Mouse (Mus musculus): ENCODE measurements around the gene Spo11. TPM values are rescaled to one million over a fixed set of nuclear protein-coding genes. Genes with fewer than 3 reads are reported as not detected.

The Spo11 gene
- polyA plus RNA-seq, 1 experiment from 2014 or later: 0.35 TPM

GRCm38 (mm10) chr2:173026688-173027131 is 49.2 kb downstream of the Spo11 start:
- Histone ChIP-seq H3K9me3 (no peaks in the 10 kb centered on the region), H3K27ac (peak overlapping the region; percentile 75), H3K27me3 (replicated peaks) (no peaks in the 10 kb centered on the region), H3K36me3 (peaks cover 9% of the 10 kb centered on the region; the same call in 1 of the 2 replicates), H3K4me2 (replicated peaks) (peak overlapping the region; percentile 41), H3K4me1 (replicated peaks) (peaks cover 59% of the 10 kb centered on the region), H3K4me3 (replicated peaks) (no peak overlapping the region), H3K9ac (peak overlapping the region; percentile 4; the same call in 1 of the 2 replicates)
- WGBS: 63% methylated on average over 3 of the region's 3 CpGs
- ATAC-seq: peak; percentile 57

- H3K4me2 ChIP-seq (replicated peaks): peak overlapping the region; percentile 41
- WGBS: 87% methylated on average over 6 of the region's 6 CpGs
- H3K27me3 ChIP-seq (replicated peaks): no peaks in the 10 kb centered on the region
- H3K36me3 ChIP-seq: peaks cover 12% of the 10 kb centered on the region; the same call in 1 of the 2 replicates
- no peak for ATAC-seq
- no peaks in the 10 kb centered on the region for H3K9me3 ChIP-seq
- H3K4me3 ChIP-seq (replicated peaks): no peak overlapping the region
- peak overlapping the region; percentile 75 for H3K27ac ChIP-seq
- peaks cover 59% of the 10 kb centered on the region for H3K4me1 ChIP-seq (replicated peaks)
- no peak overlapping the region for H3K9ac ChIP-seq
Measured at GRCm38 (mm10) chr2:173027169-173027823, 49.8 kb downstream of the Spo11 start.

- peaks cover 13% of the 10 kb centered on the region; the same call in 1 of the 2 replicates for H3K36me3 ChIP-seq
- no peak for ATAC-seq
- no peak overlapping the region for H3K9ac ChIP-seq
- no peak overlapping the region for H3K4me2 ChIP-seq (replicated peaks)
- no peaks in the 10 kb centered on the region for H3K9me3 ChIP-seq
- 71% methylated on average over 4 of the region's 4 CpGs for WGBS
- peaks cover 53% of the 10 kb centered on the region for H3K4me1 ChIP-seq (replicated peaks)
- no peak overlapping the region for H3K27ac ChIP-seq
- no peaks in the 10 kb centered on the region for H3K27me3 ChIP-seq (replicated peaks)
- no peak overlapping the region for H3K4me3 ChIP-seq (replicated peaks)
Measured at GRCm38 (mm10) chr2:173027824-173028495, 50.5 kb downstream of the Spo11 start.

- WGBS: 87% methylated on average over 3 of the region's 3 CpGs
- no peak for ATAC-seq
Measured at GRCm38 (mm10) chr2:173028508-173029031, 51.1 kb downstream of the Spo11 start.

GRCm38 (mm10) chr2:173030591-173031338 is 53.3 kb downstream of the Spo11 start:
- peaks cover 26% of the 10 kb centered on the region for H3K4me1 ChIP-seq (replicated peaks)
- H3K27me3 ChIP-seq (replicated peaks): no peaks in the 10 kb centered on the region
- peaks cover 27% of the 10 kb centered on the region; the same call in 1 of the 2 replicates for H3K36me3 ChIP-seq
- no peak overlapping the region for H3K4me2 ChIP-seq (replicated peaks)
- no peak for ATAC-seq
- H3K9me3 ChIP-seq: no peaks in the 10 kb centered on the region
- no peak overlapping the region for H3K9ac ChIP-seq
- H3K4me3 ChIP-seq (replicated peaks): no peak overlapping the region
- H3K27ac ChIP-seq: 0 out of 2 replicates have a peak overlapping the region, but pooled peaks have one; percentile 36
- 67% methylated on average over 12 of the region's 12 CpGs for WGBS

More at GRCm38 (mm10) chr2:173028508-173029031, 51.1 kb downstream of the Spo11 start:
- no peak overlapping the region for H3K27ac ChIP-seq
- no peak overlapping the region for H3K4me2 ChIP-seq (replicated peaks)
- peaks cover 20% of the 10 kb centered on the region; the same call in 1 of the 2 replicates for H3K36me3 ChIP-seq
- H3K4me3 ChIP-seq (replicated peaks): no peak overlapping the region
- H3K4me1 ChIP-seq (replicated peaks): peaks cover 47% of the 10 kb centered on the region
- H3K9me3 ChIP-seq: no peaks in the 10 kb centered on the region
- no peaks in the 10 kb centered on the region for H3K27me3 ChIP-seq (replicated peaks)
- H3K9ac ChIP-seq: no peak overlapping the region

GRCm38 (mm10) chr2:173033531-173033930 is 56.0 kb downstream of the Spo11 start:
- 0 out of 2 replicates have a peak overlapping the region, but pooled peaks have one; percentile 8 for H3K9ac ChIP-seq
- whole genome bisulfite sequencing: 94% methylated on average over 13 of the region's 13 CpGs

GRCm38 (mm10) chr2:173034998-173035397 is 57.5 kb downstream of the Spo11 start:
- H3K27ac ChIP-seq: no peak overlapping the region
- H3K4me1 ChIP-seq (replicated peaks): peaks cover 3% of the 10 kb centered on the region; the same call in 1 of the 2 replicates
- H3K4me2 ChIP-seq (replicated peaks): no peak overlapping the region
- peaks cover 24% of the 10 kb centered on the region; the same call in 1 of the 2 replicates for H3K36me3 ChIP-seq
- H3K9me3 ChIP-seq: no peaks in the 10 kb centered on the region
- WGBS: 36% methylated on average over 4 of the region's 4 CpGs
- H3K4me3 ChIP-seq (replicated peaks): no peak overlapping the region
- peak; percentile 50 for ATAC-seq
- no peaks in the 10 kb centered on the region for H3K27me3 ChIP-seq (replicated peaks)
- H3K9ac ChIP-seq: no peak overlapping the region

More at GRCm38 (mm10) chr2:173033531-173033930, 56.0 kb downstream of the Spo11 start:
- H3K4me1 ChIP-seq (replicated peaks): peaks cover 3% of the 10 kb centered on the region; the same call in 1 of the 2 replicates
- H3K27me3 ChIP-seq (replicated peaks): no peaks in the 10 kb centered on the region
- no peak for ATAC-seq
- no peak overlapping the region for H3K27ac ChIP-seq
- peaks cover 27% of the 10 kb centered on the region; the same call in 1 of the 2 replicates for H3K36me3 ChIP-seq
- H3K4me2 ChIP-seq (replicated peaks): no peak overlapping the region
- no peaks in the 10 kb centered on the region for H3K9me3 ChIP-seq
- no peak overlapping the region for H3K4me3 ChIP-seq (replicated peaks)

- ATAC-seq: no peak
- Histone ChIP-seq H3K4me2 (replicated peaks) (no peak overlapping the region), H3K27ac (no peak overlapping the region), H3K36me3 (peaks cover 19% of the 10 kb centered on the region; the same call in 1 of the 2 replicates), H3K9me3 (no peaks in the 10 kb centered on the region), H3K4me1 (replicated peaks) (no peaks in the 10 kb centered on the region; the same call in 1 of the 2 replicates), H3K4me3 (replicated peaks) (no peak overlapping the region), H3K27me3 (replicated peaks) (no peaks in the 10 kb centered on the region), H3K9ac (no peak overlapping the region)
- 92% methylated on average over 5 of the region's 5 CpGs for WGBS
Measured at GRCm38 (mm10) chr2:173035653-173036052, 58.2 kb downstream of the Spo11 start.

GRCm38 (mm10) chr2:173036055-173036454 is 58.6 kb downstream of the Spo11 start:
- no peaks in the 10 kb centered on the region for H3K9me3 ChIP-seq
- 87% methylated on average over 5 of the region's 5 CpGs for WGBS
- H3K4me1 ChIP-seq (replicated peaks): no peaks in the 10 kb centered on the region; the same call in 1 of the 2 replicates
- H3K36me3 ChIP-seq: peaks cover 19% of the 10 kb centered on the region; the same call in 1 of the 2 replicates
- H3K9ac ChIP-seq: no peak overlapping the region
- no peak overlapping the region for H3K27ac ChIP-seq
- no peak overlapping the region for H3K4me2 ChIP-seq (replicated peaks)
- no peaks in the 10 kb centered on the region for H3K27me3 ChIP-seq (replicated peaks)
- ATAC-seq: no peak
- no peak overlapping the region for H3K4me3 ChIP-seq (replicated peaks)

GRCm38 (mm10) chr2:173036611-173037010 is 59.1 kb downstream of the Spo11 start:
- Histone ChIP-seq H3K4me1 (replicated peaks) (no peaks in the 10 kb centered on the region; the same call in 1 of the 2 replicates), H3K9me3 (no peaks in the 10 kb centered on the region), H3K9ac (no peak overlapping the region), H3K4me3 (replicated peaks) (no peak overlapping the region), H3K36me3 (peaks cover 18% of the 10 kb centered on the region; the same call in 1 of the 2 replicates), H3K27ac (no peak overlapping the region), H3K4me2 (replicated peaks) (no peak overlapping the region), H3K27me3 (replicated peaks) (no peaks in the 10 kb centered on the region)
- 61% methylated on average over 4 of the region's 4 CpGs for WGBS
- ATAC-seq: no peak

GRCm38 (mm10) chr2:173037347-173037746 is 59.8 kb downstream of the Spo11 start:
- no peak overlapping the region for H3K4me2 ChIP-seq (replicated peaks)
- H3K27ac ChIP-seq: no peak overlapping the region
- no peaks in the 10 kb centered on the region for H3K9me3 ChIP-seq
- ATAC-seq: no peak
- H3K4me1 ChIP-seq (replicated peaks): no peaks in the 10 kb centered on the region; the same call in 1 of the 2 replicates
- peaks cover 15% of the 10 kb centered on the region; the same call in 1 of the 2 replicates for H3K36me3 ChIP-seq
- H3K27me3 ChIP-seq (replicated peaks): no peaks in the 10 kb centered on the region
- no peak overlapping the region for H3K4me3 ChIP-seq (replicated peaks)
- whole genome bisulfite sequencing: 76% methylated on average over 5 of the region's 5 CpGs
- H3K9ac ChIP-seq: no peak overlapping the region
